In genomic region chr13:48686666-48687065, GRCm38 (mm10) we compare ENCODE assay signal across 21 mouse cellular contexts. TPM values are rescaled to one million over a fixed set of nuclear protein-coding genes. Genes with fewer than 3 reads are reported as not detected.
DNase-seq lines count a peak whose midpoint lies in the region; ATAC-seq and TF ChIP-seq lines count a peak whose summit lies in the region.
"Had no signal": no experiment of that assay in that cellular context is flagged by ENCODE, and none has a peak within 500 bp of the region (broad histone marks: within the 10 kb centered on the region; RNA-seq: fewer than 3 reads in every experiment).

No protein-coding gene starts in this region.

- WGBS in kidney, postnatal 0 days: 59% methylated on average over 5 of the region's 5 CpGs
- 43% methylated on average over 5 of the region's 5 CpGs for WGBS in embryonic facial prominence, embryonic 12.5 days
- 58% methylated on average over 5 of the region's 5 CpGs for WGBS in liver, postnatal 0 days (ENCODE audit: insufficient replicate concordance)

- no peak for TF ChIP-seq EP300 in liver, postnatal 0 days (IDR thresholded peaks at IDR 0.05; ENCODE audit: low read depth)

- H3K4me2 ChIP-seq in kidney, postnatal 0 days (ENCODE audit: low read length): no peak overlapping the region
- H3K4me2 ChIP-seq in embryonic facial prominence, embryonic 12.5 days (replicated peaks): no peak overlapping the region
- H3K4me2 ChIP-seq in liver, postnatal 0 days (ENCODE audit: low read depth, low read length): no peak overlapping the region
- H3K4me2 ChIP-seq: lung, embryonic 15.5 days; neural tube, embryonic 12.5 days had no signal

- no peak overlapping the region for H3K27ac ChIP-seq in kidney, postnatal 0 days
- H3K27ac ChIP-seq in embryonic facial prominence, embryonic 12.5 days: peak overlapping the region; percentile 79
- no peak overlapping the region for H3K27ac ChIP-seq in liver, postnatal 0 days (ENCODE audit: low read depth)
- H3K27ac ChIP-seq: heart, embryonic 10.5 days; hindbrain, postnatal 0 days; lung, embryonic 15.5 days; neural tube, embryonic 12.5 days had no signal

- DNase-seq in embryo, embryonic 11 days: peak; percentile 38
- DNase-seq in embryo, embryonic 9.5 days (ENCODE audit: extremely low spot score): no peak
- DNase-seq in kidney, postnatal 0 days (ENCODE audit: low spot score): no peak
- DNase-seq in kidney, postnatal 25 days: no peak
- DNase-seq in retina, postnatal 1 day: peak; percentile 59
- DNase-seq in frontal cortex, postnatal 14 days (ENCODE audit: low spot score in 2 of 2): no peak
- DNase-seq in liver, postnatal 0 days: no peak
- DNase-seq: adrenal gland, adult 8-10 months; cerebellum, postnatal 10 days; gastrocnemius, postnatal 36 days; heart, postnatal 10 days; kidney, adult 2 months; kidney, postnatal 4 days; right cerebral cortex, postnatal 25 days; thymus, postnatal 14 days had no signal

- TF ChIP-seq CTCF in kidney, postnatal 0 days (IDR thresholded peaks at IDR 0.05; ENCODE audit: low read depth): 0 out of 2 replicates have a peak, but pooled peaks have one; percentile 12
- no peak for TF ChIP-seq CTCF in liver, postnatal 0 days (IDR thresholded peaks at IDR 0.05; ENCODE audit: low read depth)

- no peaks in the 10 kb centered on the region for H3K36me3 ChIP-seq in kidney, postnatal 0 days (ENCODE audit: insufficient read depth, low read length)
- no peaks in the 10 kb centered on the region for H3K36me3 ChIP-seq in embryonic facial prominence, embryonic 12.5 days
- no peaks in the 10 kb centered on the region for H3K36me3 ChIP-seq in liver, postnatal 0 days (replicated peaks; ENCODE audit: insufficient read depth, low read length)
- H3K36me3 ChIP-seq: heart, embryonic 10.5 days; lung, embryonic 15.5 days; neural tube, embryonic 12.5 days had no signal

- H3K4me1 ChIP-seq in kidney, postnatal 0 days (replicated peaks; ENCODE audit: insufficient read depth, low read length): no peaks in the 10 kb centered on the region
- peaks cover 10% of the 10 kb centered on the region for H3K4me1 ChIP-seq in embryonic facial prominence, embryonic 12.5 days
- H3K4me1 ChIP-seq in liver, postnatal 0 days (ENCODE audit: insufficient read depth): no peaks in the 10 kb centered on the region
- H3K4me1 ChIP-seq: heart, embryonic 10.5 days; lung, embryonic 15.5 days had no signal

- H3K27me3 ChIP-seq in kidney, postnatal 0 days (ENCODE audit: insufficient read depth, low read length): no peaks in the 10 kb centered on the region
- H3K27me3 ChIP-seq in embryonic facial prominence, embryonic 12.5 days: peaks cover under 1% of the 10 kb centered on the region; the same call in 1 of the 2 replicates
- no peaks in the 10 kb centered on the region for H3K27me3 ChIP-seq in liver, postnatal 0 days (ENCODE audit: insufficient read depth, low read length)

- H3K4me3 ChIP-seq in kidney, postnatal 0 days (replicated peaks; ENCODE audit: low read depth, low read length): no peak overlapping the region
- H3K4me3 ChIP-seq in embryonic facial prominence, embryonic 12.5 days: no peak overlapping the region
- H3K4me3 ChIP-seq in liver, postnatal 0 days (ENCODE audit: low read depth, low read length): no peak overlapping the region
- H3K4me3 ChIP-seq: heart, embryonic 10.5 days; lung, embryonic 15.5 days; neural tube, embryonic 12.5 days had no signal

- H3K9me3 ChIP-seq in kidney, postnatal 0 days (replicated peaks; ENCODE audit: low read length): no peaks in the 10 kb centered on the region; the same call in 1 of the 2 replicates
- H3K9me3 ChIP-seq in embryonic facial prominence, embryonic 12.5 days: peaks cover 3% of the 10 kb centered on the region; the same call in 1 of the 2 replicates
- 0 out of 2 replicates have a peak, but pooled peaks cover 2% of the 10 kb centered on the region for H3K9me3 ChIP-seq in liver, postnatal 0 days (ENCODE audit: low read length)
- H3K9me3 ChIP-seq: heart, embryonic 10.5 days; lung, embryonic 15.5 days had no signal

- no peak for ATAC-seq in kidney, postnatal 0 days (replicated peaks; ENCODE audit: low FRiP score, low read depth)
- ATAC-seq in embryonic facial prominence, embryonic 12.5 days (ENCODE audit: insufficient number of reproducible peaks, insufficient read depth, low FRiP score, low TSS enrichment): no peak
- no peak for ATAC-seq in liver, postnatal 0 days
- ATAC-seq: hindbrain, postnatal 0 days had no signal

- H3K9ac ChIP-seq in kidney, postnatal 0 days (ENCODE audit: low read depth, low read length): no peak overlapping the region
- no peak overlapping the region for H3K9ac ChIP-seq in embryonic facial prominence, embryonic 12.5 days
- no peak overlapping the region for H3K9ac ChIP-seq in liver, postnatal 0 days (replicated peaks)
- H3K9ac ChIP-seq: lung, embryonic 15.5 days; neural tube, embryonic 12.5 days had no signal

RNA-seq across cellular contexts. Expression of gene Barx1, which starts 23.9 kb away (rescaled TPM):
- polyA plus RNA-seq in kidney, postnatal 0 days (2015; fragmentation: Nextera tagmentation; extraction: Ambion mirVana): not detected in 2 replicates
- polyA plus RNA-seq in embryonic facial prominence, embryonic 12.5 days (2016; fragmentation: Nextera tagmentation; extraction: Ambion mirVana): 107 and 214 TPM in 2 replicates
- polyA plus RNA-seq in liver, postnatal 0 days (2015; fragmentation: Nextera tagmentation; extraction: Ambion mirVana): 0.25 and 0.37 TPM in 2 replicates
- polyA plus RNA-seq: hindbrain, postnatal 0 days; kidney, adult 2 months; liver, adult 2 months; neural tube, embryonic 12.5 days had no signal

Comparison
In these comparisons a context has a peak if more than half of its experiments do, and no peak if none do; other contexts are left out.
1. DNase-seq: peak in embryo, embryonic 11 days (single experiment) and retina, postnatal 1 day (single experiment); none in embryo, embryonic 9.5 days (single experiment), kidney, postnatal 0 days (single experiment), kidney, postnatal 25 days (0 of 2), frontal cortex, postnatal 14 days (0 of 2) and liver, postnatal 0 days (single experiment).
2. RNA of gene Barx1, which starts 23.9 kb away (polyA plus RNA-seq): 107 to 214 TPM in embryonic facial prominence, embryonic 12.5 days; 0.25 to 0.37 TPM in liver, postnatal 0 days and not detected in kidney, postnatal 0 days; every median in the first group is over 10 times any median in the second.